Mouse (Mus musculus): ENCODE results near the gene Zfp426. TPM values are rescaled to one million over a fixed set of nuclear protein-coding genes. Genes with fewer than 3 reads are reported as not detected.

Gene Zfp426
- polyA plus RNA-seq, 1 experiment: 11.2 TPM

DNA sequence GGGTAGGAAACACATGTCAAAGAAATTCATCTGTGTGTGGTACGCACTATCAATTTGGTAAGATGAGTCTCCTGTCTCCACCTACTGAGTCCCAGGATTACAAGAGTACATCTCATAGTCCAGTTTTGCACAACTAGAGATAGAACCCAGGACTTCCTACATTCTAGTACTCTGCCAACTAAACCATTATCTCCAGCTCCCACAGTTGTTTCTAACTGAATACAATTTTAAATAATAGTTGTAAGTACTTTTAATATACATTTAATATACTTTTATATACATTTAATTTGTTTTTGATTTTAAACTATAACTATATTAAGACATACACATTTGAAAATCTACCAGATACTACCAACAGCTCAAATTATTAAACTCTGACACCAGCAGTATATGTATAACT is 25.2 kb upstream of the Zfp426 start:
- TF ChIP-seq POLR2A (IDR thresholded peaks at IDR 0.05; ENCODE audit: borderline replicate concordance, control insufficient read depth, low read depth, low read length): no peak
- no peak for TF ChIP-seq CTCF (IDR thresholded peaks at IDR 0.05; ENCODE audit: control insufficient read depth, insufficient read depth, low read length)
- 81% methylated on average over 1 of the region's 1 CpGs for WGBS

DNA sequence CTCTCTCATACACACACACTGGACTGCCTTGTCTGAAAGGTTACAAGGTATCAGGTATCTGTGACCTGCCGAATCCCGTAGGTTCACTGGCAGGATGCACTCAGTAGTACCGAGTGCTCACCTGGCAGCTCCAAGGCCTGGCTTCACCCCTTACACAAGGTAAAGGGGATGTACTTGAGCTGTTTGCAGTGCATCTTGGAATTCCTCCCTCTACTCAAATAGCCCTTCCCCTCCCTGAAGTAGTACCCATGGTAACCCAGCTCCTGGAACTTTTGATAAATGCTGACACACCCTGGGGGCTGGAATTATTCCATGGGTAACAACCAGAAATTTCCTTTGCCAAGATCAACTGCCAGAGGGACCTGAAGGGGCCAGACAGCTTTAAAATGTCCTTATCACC is 21.5 kb upstream of the Zfp426 start:
- Histone ChIP-seq H3K27ac (ENCODE audit: control insufficient read depth, insufficient read depth, low read depth, low read length, poor library complexity) (no peak overlapping the region), H3K4me1 (ENCODE audit: control insufficient read depth, insufficient read depth, low read length) (no peaks in the 10 kb centered on the region; the same call in 1 of the 2 replicates), H3K4me3 (replicated peaks; ENCODE audit: control insufficient read depth, low read depth, low read length) (no peak overlapping the region)
- TF ChIP-seq POLR2A (IDR thresholded peaks at IDR 0.05; ENCODE audit: borderline replicate concordance, control insufficient read depth, low read depth, low read length): no peak
- no peak for TF ChIP-seq CTCF (IDR thresholded peaks at IDR 0.05; ENCODE audit: control insufficient read depth, insufficient read depth, low read length)
- WGBS: 91% methylated on average over 3 of the region's 3 CpGs

More for the DNA sequence above, 25.2 kb upstream of the Zfp426 start:
- no peak overlapping the region for H3K27ac ChIP-seq (ENCODE audit: control insufficient read depth, insufficient read depth, low read depth, low read length, poor library complexity)
- H3K4me1 ChIP-seq (ENCODE audit: control insufficient read depth, insufficient read depth, low read length): no peaks in the 10 kb centered on the region; the same call in 1 of the 2 replicates
- H3K4me3 ChIP-seq (replicated peaks; ENCODE audit: control insufficient read depth, low read depth, low read length): no peak overlapping the region

DNA sequence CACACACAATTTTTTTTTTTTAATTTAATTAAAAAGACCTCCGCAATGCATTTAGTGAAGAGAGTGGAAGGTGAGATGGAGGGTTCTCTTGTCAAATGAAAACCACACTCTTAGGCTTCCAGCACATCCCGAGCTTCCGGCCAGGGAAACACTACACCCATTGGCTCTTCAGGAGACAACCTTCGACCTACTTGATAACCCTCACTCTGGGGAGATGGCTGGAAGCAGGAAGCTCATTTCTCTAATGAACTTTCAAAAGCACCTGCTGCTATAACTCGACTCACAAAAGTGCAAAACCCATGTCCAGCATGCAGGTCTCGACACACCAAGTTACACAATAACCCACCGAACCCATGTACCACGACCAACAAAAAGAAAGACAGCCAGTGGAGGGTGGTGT is 20.2 kb upstream of the Zfp426 start:
- no peak for TF ChIP-seq CTCF (IDR thresholded peaks at IDR 0.05; ENCODE audit: control insufficient read depth, insufficient read depth, low read length)
- TF ChIP-seq POLR2A (IDR thresholded peaks at IDR 0.05; ENCODE audit: borderline replicate concordance, control insufficient read depth, low read depth, low read length): no peak
- WGBS: 72% methylated on average over 8 of the region's 8 CpGs

DNA sequence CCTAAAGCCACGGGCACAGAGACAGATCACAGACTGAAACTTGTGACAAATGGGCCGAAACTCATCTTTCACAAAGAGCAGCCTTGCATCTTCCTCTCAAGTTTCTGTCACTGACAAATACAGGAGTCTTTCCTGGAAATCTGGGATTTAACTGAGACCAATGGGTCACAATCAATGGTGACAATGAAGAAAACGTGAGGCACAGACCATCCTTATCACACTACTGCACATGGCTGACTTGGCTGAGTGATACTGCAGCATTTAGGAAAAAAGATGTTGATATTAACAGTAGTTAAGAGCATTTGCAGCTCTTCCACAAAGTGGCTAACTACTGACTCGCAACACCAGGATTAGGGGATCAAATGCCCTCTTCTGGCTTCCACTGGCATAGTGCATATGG is 19.1 kb upstream of the Zfp426 start:
- 72% methylated on average over 4 of the region's 4 CpGs for WGBS
- H3K4me1 ChIP-seq (ENCODE audit: control insufficient read depth, insufficient read depth, low read length): no peaks in the 10 kb centered on the region; the same call in 1 of the 2 replicates
- H3K27ac ChIP-seq (ENCODE audit: control insufficient read depth, insufficient read depth, low read depth, low read length, poor library complexity): no peak overlapping the region
- H3K4me3 ChIP-seq (replicated peaks; ENCODE audit: control insufficient read depth, low read depth, low read length): no peak overlapping the region
- TF ChIP-seq CTCF (IDR thresholded peaks at IDR 0.05; ENCODE audit: control insufficient read depth, insufficient read depth, low read length) (no peak), POLR2A (IDR thresholded peaks at IDR 0.05; ENCODE audit: borderline replicate concordance, control insufficient read depth, low read depth, low read length) (no peak)

More for the DNA sequence above, 20.2 kb upstream of the Zfp426 start:
- Histone ChIP-seq H3K4me3 (replicated peaks; ENCODE audit: control insufficient read depth, low read depth, low read length) (no peak overlapping the region), H3K27ac (ENCODE audit: control insufficient read depth, insufficient read depth, low read depth, low read length, poor library complexity) (no peak overlapping the region), H3K4me1 (ENCODE audit: control insufficient read depth, insufficient read depth, low read length) (no peaks in the 10 kb centered on the region; the same call in 1 of the 2 replicates)

DNA sequence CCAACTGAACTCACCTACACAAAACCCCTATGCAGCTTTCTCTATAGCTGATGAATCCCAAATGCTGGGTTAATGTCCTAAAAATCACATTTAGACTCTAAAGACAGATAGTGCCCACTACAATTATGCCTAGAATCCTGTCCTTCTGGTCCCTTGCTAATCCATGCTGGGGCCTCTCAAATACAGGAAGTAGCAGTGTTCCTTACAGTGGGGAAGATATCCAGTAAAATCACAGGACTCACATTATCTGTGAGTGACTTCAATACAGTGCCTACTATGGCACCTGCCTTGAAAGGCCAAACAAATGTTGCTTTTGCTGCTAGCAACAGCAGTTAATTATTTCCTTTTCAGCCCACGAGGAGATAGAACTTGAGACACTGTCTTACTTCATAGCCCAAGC is 17.8 kb upstream of the Zfp426 start:
- Histone ChIP-seq H3K4me3 (replicated peaks; ENCODE audit: control insufficient read depth, low read depth, low read length) (no peak overlapping the region), H3K27ac (ENCODE audit: control insufficient read depth, insufficient read depth, low read depth, low read length, poor library complexity) (no peak overlapping the region), H3K4me1 (ENCODE audit: control insufficient read depth, insufficient read depth, low read length) (no peaks in the 10 kb centered on the region; the same call in 1 of the 2 replicates)
- TF ChIP-seq CTCF (IDR thresholded peaks at IDR 0.05; ENCODE audit: control insufficient read depth, insufficient read depth, low read length) (no peak), POLR2A (IDR thresholded peaks at IDR 0.05; ENCODE audit: borderline replicate concordance, control insufficient read depth, low read depth, low read length) (no peak)
- WGBS: 43% methylated on average over 1 of the region's 1 CpGs

DNA sequence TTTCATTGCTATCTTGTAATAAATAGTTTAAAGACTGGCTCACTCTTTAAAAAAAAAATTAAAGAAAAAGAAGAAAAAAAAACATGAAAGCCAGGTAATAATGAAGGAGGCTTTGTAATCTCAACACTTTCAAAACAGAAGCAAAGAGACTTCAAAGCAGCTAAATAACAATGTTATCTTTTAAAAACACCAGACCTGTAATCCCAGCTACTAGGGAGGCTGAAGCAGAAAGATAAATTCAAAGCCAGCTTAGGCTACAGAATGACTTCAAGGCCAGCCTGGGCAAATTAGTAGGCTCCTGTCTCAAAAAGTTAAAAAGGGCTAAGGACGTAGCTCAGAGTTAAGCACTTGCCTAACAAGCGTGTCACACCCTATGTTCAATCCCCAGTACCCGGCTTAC is 17.1 kb upstream of the Zfp426 start:
- no peak for TF ChIP-seq CTCF (IDR thresholded peaks at IDR 0.05; ENCODE audit: control insufficient read depth, insufficient read depth, low read length)
- TF ChIP-seq POLR2A (IDR thresholded peaks at IDR 0.05; ENCODE audit: borderline replicate concordance, control insufficient read depth, low read depth, low read length): no peak
- Histone ChIP-seq H3K4me1 (ENCODE audit: control insufficient read depth, insufficient read depth, low read length) (no peaks in the 10 kb centered on the region; the same call in 1 of the 2 replicates), H3K27ac (ENCODE audit: control insufficient read depth, insufficient read depth, low read depth, low read length, poor library complexity) (no peak overlapping the region), H3K4me3 (replicated peaks; ENCODE audit: control insufficient read depth, low read depth, low read length) (no peak overlapping the region)
- 55% methylated on average over 3 of the region's 3 CpGs for WGBS

DNA sequence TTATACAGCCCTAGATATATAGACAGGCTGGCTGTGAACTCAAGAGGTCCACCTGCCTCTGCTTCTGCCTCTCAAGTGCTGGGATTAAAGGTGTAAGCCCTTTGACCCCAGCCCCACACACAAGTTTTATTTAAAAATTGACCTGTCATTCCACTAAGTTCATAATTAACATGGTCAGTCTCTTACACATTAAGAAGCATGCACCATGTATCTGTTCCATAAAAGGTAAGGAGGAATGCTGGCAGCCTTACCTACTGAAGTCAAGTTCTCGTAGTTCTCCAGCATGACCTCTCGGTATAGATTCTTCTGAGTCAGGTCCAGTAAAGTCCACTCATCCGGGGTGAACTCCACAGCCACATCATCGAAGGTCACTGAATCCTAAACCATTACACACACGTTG is 12.3 kb upstream of the Zfp426 start:
- WGBS: 91% methylated on average over 5 of the region's 5 CpGs

DNA sequence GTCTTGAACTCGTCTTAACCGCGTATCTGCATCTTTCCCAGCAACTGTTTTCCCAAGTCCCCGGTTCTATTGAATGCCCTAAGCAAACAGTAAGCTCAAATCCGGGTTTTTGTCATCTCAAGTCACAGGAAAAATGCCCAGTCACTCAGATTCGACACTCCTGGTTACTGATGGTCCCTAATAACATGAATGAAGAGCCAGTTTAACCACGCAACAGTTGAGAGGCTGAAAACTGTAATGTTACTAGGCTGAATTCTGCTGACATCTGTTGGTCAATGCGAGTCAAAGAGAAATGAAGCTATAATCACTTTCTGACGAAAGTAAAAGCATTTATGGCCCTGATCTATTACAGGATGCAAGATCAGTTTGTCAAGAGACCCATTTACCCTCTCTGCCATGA is 735 bp upstream of the Zfp426 start:
- Histone ChIP-seq H3K27ac (ENCODE audit: control insufficient read depth, insufficient read depth, low read depth, low read length, poor library complexity) (peak overlapping the region; percentile 100; the same call in 1 of the 2 replicates), H3K4me1 (ENCODE audit: control insufficient read depth, insufficient read depth, low read length) (no peaks in the 10 kb centered on the region; the same call in 1 of the 2 replicates), H3K4me3 (replicated peaks; ENCODE audit: control insufficient read depth, low read depth, low read length) (peak overlapping the region; percentile 91)
- TF ChIP-seq CTCF (IDR thresholded peaks at IDR 0.05; ENCODE audit: control insufficient read depth, insufficient read depth, low read length): no peak
- no peak for TF ChIP-seq POLR2A (IDR thresholded peaks at IDR 0.05; ENCODE audit: borderline replicate concordance, control insufficient read depth, low read depth, low read length)
- 2% methylated on average over 9 of the region's 9 CpGs for WGBS

More for the DNA sequence above, 12.3 kb upstream of the Zfp426 start:
- TF ChIP-seq POLR2A (IDR thresholded peaks at IDR 0.05; ENCODE audit: borderline replicate concordance, control insufficient read depth, low read depth, low read length) (no peak), CTCF (IDR thresholded peaks at IDR 0.05; ENCODE audit: control insufficient read depth, insufficient read depth, low read length) (no peak)
- Histone ChIP-seq H3K27ac (ENCODE audit: control insufficient read depth, insufficient read depth, low read depth, low read length, poor library complexity) (no peak overlapping the region), H3K4me3 (replicated peaks; ENCODE audit: control insufficient read depth, low read depth, low read length) (no peak overlapping the region), H3K4me1 (ENCODE audit: control insufficient read depth, insufficient read depth, low read length) (no peaks in the 10 kb centered on the region)

Data from bone marrow, adult 2 months (tissue).